Mouse (Mus musculus): Measurements from ENCODE around the gene Mrpl12.
"Not testable (repeated sequence)": the region's sequence is repeated elsewhere in the genome, so short reads cannot be mapped to it uniquely, and the experiment has no call there.

Gene Mrpl12

GRCm38 (mm10) chr11:120508290-120508870 is 24.0 kb downstream of the Mrpl12 start:
- no peak for DNase-seq (ENCODE audit: low read depth, low spot score)

- no peak for DNase-seq (ENCODE audit: low read depth, low spot score)
Observed at GRCm38 (mm10) chr11:120509940-120510339, 25.5 kb downstream of the Mrpl12 start.

- no peak for DNase-seq (ENCODE audit: low read depth, low spot score)
Observed at GRCm38 (mm10) chr11:120510375-120511030, 26.1 kb downstream of the Mrpl12 start.

- DNase-seq (ENCODE audit: low read depth, low spot score), result no peak
Observed at GRCm38 (mm10) chr11:120512790-120513453, 28.5 kb downstream of the Mrpl12 start.

- not testable (repeated sequence) for DNase-seq (ENCODE audit: low read depth, low spot score)
Observed at GRCm38 (mm10) chr11:120514262-120514661, 29.8 kb downstream of the Mrpl12 start.

- peak; percentile 79 for DNase-seq (ENCODE audit: low read depth, low spot score)
Observed at GRCm38 (mm10) chr11:120515611-120516010, 31.2 kb downstream of the Mrpl12 start.

GRCm38 (mm10) chr11:120517147-120517546 is 32.7 kb downstream of the Mrpl12 start:
- DNase-seq (ENCODE audit: low read depth, low spot score), result no peak

- DNase-seq (ENCODE audit: low read depth, low spot score), result no peak
Observed at GRCm38 (mm10) chr11:120518027-120518426, 33.6 kb downstream of the Mrpl12 start.

- DNase-seq (ENCODE audit: low read depth, low spot score), result no peak
Observed at GRCm38 (mm10) chr11:120518558-120518957, 34.1 kb downstream of the Mrpl12 start.

GRCm38 (mm10) chr11:120519738-120520137 is 35.3 kb downstream of the Mrpl12 start:
- no peak for DNase-seq (ENCODE audit: low read depth, low spot score)

- no peak for DNase-seq (ENCODE audit: low read depth, low spot score)
Observed at GRCm38 (mm10) chr11:120520498-120520897, 36.1 kb downstream of the Mrpl12 start.

- DNase-seq (ENCODE audit: low read depth, low spot score), result no peak
Observed at GRCm38 (mm10) chr11:120520967-120521540, 36.6 kb downstream of the Mrpl12 start.

- no peak for DNase-seq (ENCODE audit: low read depth, low spot score)
Observed at GRCm38 (mm10) chr11:120522581-120522980, 38.2 kb downstream of the Mrpl12 start.

GRCm38 (mm10) chr11:120525959-120526358 is 41.5 kb downstream of the Mrpl12 start:
- peak; percentile 61 for DNase-seq (ENCODE audit: low read depth, low spot score)

GRCm38 (mm10) chr11:120527690-120528354 is 43.4 kb downstream of the Mrpl12 start:
- DNase-seq (ENCODE audit: low read depth, low spot score), result no peak

- no peak for DNase-seq (ENCODE audit: low read depth, low spot score)
Observed at GRCm38 (mm10) chr11:120528903-120529302, 44.5 kb downstream of the Mrpl12 start.

- DNase-seq (ENCODE audit: low read depth, low spot score), result peak; percentile 30
Observed at GRCm38 (mm10) chr11:120530085-120530964, 45.9 kb downstream of the Mrpl12 start, which contains the start of gene Gcgr. Gcgr (plus strand) TSS chr11:120530699.

GRCm38 (mm10) chr11:120531646-120532045 is 47.2 kb downstream of the Mrpl12 start:
- DNase-seq (ENCODE audit: low read depth, low spot score), result no peak

- no peak for DNase-seq (ENCODE audit: low read depth, low spot score)
Observed at GRCm38 (mm10) chr11:120534093-120534492, 49.7 kb downstream of the Mrpl12 start.

- no peak for DNase-seq (ENCODE audit: low read depth, low spot score)
Observed at GRCm38 (mm10) chr11:120535145-120535544, 50.7 kb downstream of the Mrpl12 start.

GRCm38 (mm10) chr11:120535804-120536203 is 51.4 kb downstream of the Mrpl12 start:
- DNase-seq (ENCODE audit: low read depth, low spot score), result no peak

Measured in R1 (cell line).